Mouse (Mus musculus) midbrain, embryonic 13.5 days (tissue): Measurements from ENCODE around the gene Pxt1. TPM values are rescaled to one million over a fixed set of nuclear protein-coding genes. Genes with fewer than 3 reads are reported as not detected.
"Not testable (repeated sequence)": the region's sequence is repeated elsewhere in the genome, so short reads cannot be mapped to it uniquely, and the experiment has no call there.

ENCODE experiments used
- ATAC-seq: fragments of 200-750 bp; cut with Nextera tagmentation; 2 replicates; pipeline ENCODE4 v1.8.0; 2017; ENCODE audit warnings: mild to moderate bottlenecking, moderate TSS enrichment, moderate library complexity
- H3K27ac ChIP-seq: fragments of 300-500 bp; sonication (generic); 2 replicates; pipeline ENCODE4 v1.5.1; 2015; ENCODE audit warnings: inconsistent platforms, mild to moderate bottlenecking, moderate library complexity
- H3K27me3 ChIP-seq: fragments of 300-500 bp; sonication (generic); 2 replicates; pipeline ENCODE4 v1.6.1; 2015; ENCODE audit warnings: mild to moderate bottlenecking, inconsistent platforms
- H3K36me3 ChIP-seq: fragments of 300-500 bp; sonication (generic); 2 replicates; pipeline ENCODE4 v1.6.1; 2015; ENCODE audit warnings: mild to moderate bottlenecking, inconsistent platforms
- H3K4me1 ChIP-seq: fragments of 300-500 bp; sonication (generic); replicated peaks from 2 replicates; pipeline ENCODE4 v1.6.1; 2015; ENCODE audit warnings: inconsistent platforms
- H3K4me2 ChIP-seq: fragments of 300-500 bp; sonication (generic); replicated peaks from 2 replicates; pipeline ENCODE4 v1.6.1; 2015; ENCODE audit warnings: moderate library complexity, mild to moderate bottlenecking, inconsistent platforms
- H3K4me3 ChIP-seq: fragments of 300-500 bp; sonication (generic); replicated peaks from 2 replicates; pipeline ENCODE4 v1.5.1; 2015; ENCODE audit warnings: mild to moderate bottlenecking, inconsistent platforms
- H3K9ac ChIP-seq: fragments of 300-500 bp; sonication (generic); replicated peaks from 2 replicates; pipeline ENCODE4 v1.6.1; 2015; ENCODE audit warnings: mild to moderate bottlenecking, inconsistent platforms
- H3K9me3 ChIP-seq: fragments of 300-500 bp; sonication (generic); 2 replicates; pipeline ENCODE4 v1.6.1; 2016; ENCODE audit warnings: mild to moderate bottlenecking, inconsistent platforms
- WGBS: fragments of 180-500 bp; shearing (Covaris S2); methylation state at CpG from one replicate; pipeline ENCODE4 v1.1.7; 2015; 5-methylcytosine and 5-hydroxymethylcytosine counted together
- polyA plus RNA-seq: library from polyadenylated mRNA; unstranded; fragments of >200 nt; fragmentation: Nextera tagmentation; extraction: Ambion mirVana; gene quantifications from 2 replicates; pipeline ENCODE4 v1.2.1, GENCODE M21; 2015

Gene Pxt1
- polyA plus RNA-seq = not detected in 2 replicates

GRCm38 (mm10) chr17:28943740-28944139 is at the start of gene Pxt1:
Gene Pxt1, minus strand, starts transcription at chr17:28943840.
- Histone ChIP-seq H3K4me1 (no peaks in the 10 kb centered on the region), H3K4me2 (no peak within 1 kb of the TSS), H3K9me3 (peaks cover 5% of the 10 kb centered on the region; the same call in 1 of the 2 replicates), H3K4me3 (no peak within 1 kb of the TSS), H3K27me3 (no peaks in the 10 kb centered on the region), H3K9ac (no peak within 1 kb of the TSS), H3K36me3 (no peaks in the 10 kb centered on the region), H3K27ac (no peak within 1 kb of the TSS)
- ATAC-seq = no peak
- 92% methylated on average over 7 of the region's 7 CpGs for WGBS

- peaks cover 73% of the 10 kb centered on the region for H3K36me3 ChIP-seq
- H3K27ac ChIP-seq, ATAC-seq, H3K4me1 ChIP-seq, H3K27me3 ChIP-seq, H3K9me3 ChIP-seq, H3K4me2 ChIP-seq, H3K9ac ChIP-seq, H3K4me3 ChIP-seq: not testable (repeated sequence)
- WGBS = 92% methylated on average over 1 of the region's 1 CpGs
Measured at GRCm38 (mm10) chr17:28993004-28993403, 49.4 kb upstream of the Pxt1 start.

GRCm38 (mm10) chr17:28992105-28992504 is 48.5 kb upstream of the Pxt1 start:
- no peaks in the 10 kb centered on the region for H3K9me3 ChIP-seq
- H3K27me3 ChIP-seq = no peaks in the 10 kb centered on the region
- no peak overlapping the region for H3K9ac ChIP-seq
- peaks cover 74% of the 10 kb centered on the region for H3K36me3 ChIP-seq
- no peak for ATAC-seq
- no peak overlapping the region for H3K27ac ChIP-seq
- H3K4me3 ChIP-seq = no peak overlapping the region
- H3K4me2 ChIP-seq = no peak overlapping the region
- WGBS = 85% methylated on average over 7 of the region's 7 CpGs
- H3K4me1 ChIP-seq = no peaks in the 10 kb centered on the region

GRCm38 (mm10) chr17:28991286-28991685 is 47.6 kb upstream of the Pxt1 start:
- Histone ChIP-seq H3K9ac (no peak overlapping the region), H3K9me3 (no peaks in the 10 kb centered on the region), H3K4me1 (no peaks in the 10 kb centered on the region), H3K27ac (no peak overlapping the region), H3K4me3 (no peak overlapping the region), H3K27me3 (no peaks in the 10 kb centered on the region), H3K36me3 (peaks cover 74% of the 10 kb centered on the region), H3K4me2 (no peak overlapping the region)
- ATAC-seq = no peak
- 90% methylated on average over 9 of the region's 9 CpGs for WGBS

GRCm38 (mm10) chr17:28990060-28990459 is 46.4 kb upstream of the Pxt1 start:
- no peaks in the 10 kb centered on the region for H3K9me3 ChIP-seq
- no peak overlapping the region for H3K4me3 ChIP-seq
- no peaks in the 10 kb centered on the region for H3K27me3 ChIP-seq
- H3K9ac ChIP-seq = no peak overlapping the region
- ATAC-seq = no peak
- no peak overlapping the region for H3K4me2 ChIP-seq
- no peaks in the 10 kb centered on the region for H3K4me1 ChIP-seq
- no peak overlapping the region for H3K27ac ChIP-seq
- 77% methylated on average over 4 of the region's 4 CpGs for WGBS
- peaks cover 80% of the 10 kb centered on the region for H3K36me3 ChIP-seq

- no peak overlapping the region for H3K9ac ChIP-seq
- no peaks in the 10 kb centered on the region for H3K9me3 ChIP-seq
- no peaks in the 10 kb centered on the region for H3K4me1 ChIP-seq
- H3K4me3 ChIP-seq = no peak overlapping the region
- H3K27me3 ChIP-seq = no peaks in the 10 kb centered on the region
- no peak for ATAC-seq
- peaks cover 80% of the 10 kb centered on the region for H3K36me3 ChIP-seq
- H3K4me2 ChIP-seq = no peak overlapping the region
- H3K27ac ChIP-seq = no peak overlapping the region
- WGBS = 86% methylated on average over 3 of the region's 3 CpGs
Measured at GRCm38 (mm10) chr17:28988996-28989395, 45.4 kb upstream of the Pxt1 start.

- Histone ChIP-seq H3K4me3 (no peak overlapping the region), H3K4me1 (no peaks in the 10 kb centered on the region), H3K27me3 (no peaks in the 10 kb centered on the region), H3K36me3 (peaks cover 84% of the 10 kb centered on the region), H3K4me2 (no peak overlapping the region), H3K27ac (no peak overlapping the region), H3K9ac (no peak overlapping the region), H3K9me3 (no peaks in the 10 kb centered on the region)
- WGBS = 90% methylated on average over 4 of the region's 4 CpGs
- ATAC-seq = no peak
Measured at GRCm38 (mm10) chr17:28988291-28988690, 44.7 kb upstream of the Pxt1 start.

GRCm38 (mm10) chr17:28987713-28988112 is 44.1 kb upstream of the Pxt1 start:
- H3K4me2 ChIP-seq = no peak overlapping the region
- H3K27ac ChIP-seq = no peak overlapping the region
- no peaks in the 10 kb centered on the region for H3K9me3 ChIP-seq
- 70% methylated on average over 4 of the region's 4 CpGs for WGBS
- ATAC-seq = no peak
- no peaks in the 10 kb centered on the region for H3K4me1 ChIP-seq
- H3K36me3 ChIP-seq = peaks cover 90% of the 10 kb centered on the region
- H3K27me3 ChIP-seq = no peaks in the 10 kb centered on the region
- no peak overlapping the region for H3K9ac ChIP-seq
- no peak overlapping the region for H3K4me3 ChIP-seq

- no peak for ATAC-seq
Measured at GRCm38 (mm10) chr17:28986833-28987232, 43.2 kb upstream of the Pxt1 start.

GRCm38 (mm10) chr17:28984724-28985420 is 41.2 kb upstream of the Pxt1 start:
- 84% methylated on average over 1 of the region's 1 CpGs for WGBS
- Histone ChIP-seq H3K9ac (no peak overlapping the region), H3K4me3 (no peak overlapping the region), H3K27me3 (no peaks in the 10 kb centered on the region), H3K36me3 (peaks cover 90% of the 10 kb centered on the region), H3K4me2 (no peak overlapping the region), H3K9me3 (no peaks in the 10 kb centered on the region), H3K4me1 (no peaks in the 10 kb centered on the region), H3K27ac (no peak overlapping the region)
- ATAC-seq = no peak

More at GRCm38 (mm10) chr17:28986833-28987232, 43.2 kb upstream of the Pxt1 start:
- Histone ChIP-seq H3K27me3 (no peaks in the 10 kb centered on the region), H3K4me3 (no peak overlapping the region), H3K27ac (no peak overlapping the region), H3K4me1 (no peaks in the 10 kb centered on the region), H3K9me3 (no peaks in the 10 kb centered on the region), H3K9ac (no peak overlapping the region), H3K36me3 (peaks cover 95% of the 10 kb centered on the region), H3K4me2 (no peak overlapping the region)

GRCm38 (mm10) chr17:28982591-28982990 is 39.0 kb upstream of the Pxt1 start:
- no peak overlapping the region for H3K27ac ChIP-seq
- WGBS = 57% methylated on average over 4 of the region's 4 CpGs
- no peak overlapping the region for H3K4me2 ChIP-seq
- no peak overlapping the region for H3K4me3 ChIP-seq
- H3K36me3 ChIP-seq = peaks cover 89% of the 10 kb centered on the region
- H3K27me3 ChIP-seq = no peaks in the 10 kb centered on the region
- no peak overlapping the region for H3K9ac ChIP-seq
- H3K9me3 ChIP-seq = no peaks in the 10 kb centered on the region
- ATAC-seq = no peak
- H3K4me1 ChIP-seq = no peaks in the 10 kb centered on the region

- H3K27ac ChIP-seq = no peak overlapping the region
- H3K4me3 ChIP-seq = no peak overlapping the region
- 77% methylated on average over 4 of the region's 4 CpGs for WGBS
- ATAC-seq = no peak
- no peaks in the 10 kb centered on the region for H3K9me3 ChIP-seq
- H3K9ac ChIP-seq = no peak overlapping the region
- H3K4me1 ChIP-seq = no peaks in the 10 kb centered on the region
- peaks cover 88% of the 10 kb centered on the region for H3K36me3 ChIP-seq
- no peaks in the 10 kb centered on the region for H3K27me3 ChIP-seq
- no peak overlapping the region for H3K4me2 ChIP-seq
Measured at GRCm38 (mm10) chr17:28981081-28981480, 37.4 kb upstream of the Pxt1 start.

- H3K9ac ChIP-seq = no peak overlapping the region
- no peak for ATAC-seq
- H3K27me3 ChIP-seq = no peaks in the 10 kb centered on the region
- WGBS = 97% methylated on average over 4 of the region's 4 CpGs
- no peaks in the 10 kb centered on the region for H3K4me1 ChIP-seq
- no peaks in the 10 kb centered on the region for H3K9me3 ChIP-seq
- no peak overlapping the region for H3K4me3 ChIP-seq
- no peak overlapping the region for H3K27ac ChIP-seq
- H3K4me2 ChIP-seq = no peak overlapping the region
- peaks cover 91% of the 10 kb centered on the region for H3K36me3 ChIP-seq
Measured at GRCm38 (mm10) chr17:28979091-28979490, 35.5 kb upstream of the Pxt1 start.
